Mouse (Mus musculus) forebrain, embryonic 15.5 days (tissue): Measurements from ENCODE around the gene Gapvd1. TPM values are rescaled to one million over a fixed set of nuclear protein-coding genes. Genes with fewer than 3 reads are reported as not detected.

Experiments used
- ATAC-seq: fragments of 200-750 bp; cut with Nextera tagmentation; replicated peaks from 2 replicates; pipeline ENCODE4 v1.8.0; 2017; ENCODE audit warnings: mild to moderate bottlenecking, moderate TSS enrichment, moderate library complexity
- H3K27ac ChIP-seq: fragments of 300-500 bp; sonication (generic); replicated peaks from 2 replicates; pipeline ENCODE4 v1.5.1; 2015; ENCODE audit warnings: mild to moderate bottlenecking, inconsistent platforms
- H3K27me3 ChIP-seq: fragments of 300-500 bp; sonication (generic); 2 replicates; pipeline ENCODE4 v1.6.1; 2015; ENCODE audit warnings: inconsistent platforms
- H3K36me3 ChIP-seq: fragments of 300-500 bp; sonication (generic); 2 replicates; pipeline ENCODE4 v1.6.1; 2015; ENCODE audit warnings: mild to moderate bottlenecking, inconsistent platforms
- H3K4me1 ChIP-seq: fragments of 300-500 bp; sonication (generic); 2 replicates; pipeline ENCODE4 v1.6.1; 2015; ENCODE audit warnings: inconsistent platforms
- H3K4me2 ChIP-seq: fragments of 300-500 bp; sonication (generic); replicated peaks from 2 replicates; pipeline ENCODE4 v1.6.1; 2015; ENCODE audit warnings: mild to moderate bottlenecking, inconsistent platforms
- H3K4me3 ChIP-seq: fragments of 300-500 bp; sonication (generic); 2 replicates; pipeline ENCODE4 v1.5.1; 2015; ENCODE audit warnings: mild to moderate bottlenecking, inconsistent platforms
- H3K9ac ChIP-seq: fragments of 300-500 bp; sonication (generic); replicated peaks from 2 replicates; pipeline ENCODE4 v1.6.1; 2015; ENCODE audit warnings: mild to moderate bottlenecking, inconsistent platforms
- H3K9me3 ChIP-seq: fragments of 300-500 bp; sonication (generic); 2 replicates; pipeline ENCODE4 v1.6.1; 2016; ENCODE audit warnings: inconsistent platforms
- WGBS: fragments of 180-500 bp; shearing (Covaris S2); methylation state at CpG from one replicate; pipeline ENCODE4 v1.1.7; 2015; ENCODE audit warnings: mixed read lengths; 5-methylcytosine and 5-hydroxymethylcytosine counted together
- polyA plus RNA-seq: library from polyadenylated mRNA; unstranded; fragments of >200 nt; fragmentation: Nextera tagmentation; extraction: Ambion mirVana; gene quantifications from 2 replicates; pipeline ENCODE4 v1.2.1, GENCODE M21; 2015

Gene Gapvd1
- polyA plus RNA-seq, 1 experiment from 2014 or later: 134 TPM

DNA sequence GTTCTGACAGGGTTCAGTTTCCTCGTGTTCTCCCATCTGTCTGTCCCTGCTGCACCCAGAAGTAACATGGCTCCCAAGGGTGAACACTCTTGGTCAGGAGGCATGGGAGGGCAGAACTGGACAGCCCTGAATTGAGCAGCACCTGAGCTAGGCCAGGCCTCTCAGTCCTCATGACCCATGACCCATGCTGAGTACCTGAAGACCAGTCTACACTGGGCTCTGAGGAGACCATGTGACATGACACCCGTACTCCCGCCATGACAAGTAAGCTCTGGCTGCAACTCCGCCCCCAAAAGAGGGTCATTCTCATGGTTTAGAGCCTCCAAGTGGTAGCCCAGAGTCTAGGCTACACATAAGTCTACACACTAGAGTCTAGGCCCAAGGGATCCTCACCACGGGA lies 115.3 kb downstream of the Gapvd1 start:
- no peak overlapping the region for H3K9ac ChIP-seq
- H3K4me2 ChIP-seq: no peak overlapping the region
- no peaks in the 10 kb centered on the region for H3K9me3 ChIP-seq
- H3K4me3 ChIP-seq: no peak overlapping the region
- no peak overlapping the region for H3K27ac ChIP-seq
- ATAC-seq: peak; percentile 18; the same call in 1 of the 2 replicates
- H3K36me3 ChIP-seq: no peaks in the 10 kb centered on the region
- H3K27me3 ChIP-seq: 0 out of 2 replicates have a peak, but pooled peaks cover 4% of the 10 kb centered on the region
- H3K4me1 ChIP-seq: peaks cover 4% of the 10 kb centered on the region; the same call in 1 of the 2 replicates
- WGBS: 71% methylated on average over 5 of the region's 5 CpGs

DNA sequence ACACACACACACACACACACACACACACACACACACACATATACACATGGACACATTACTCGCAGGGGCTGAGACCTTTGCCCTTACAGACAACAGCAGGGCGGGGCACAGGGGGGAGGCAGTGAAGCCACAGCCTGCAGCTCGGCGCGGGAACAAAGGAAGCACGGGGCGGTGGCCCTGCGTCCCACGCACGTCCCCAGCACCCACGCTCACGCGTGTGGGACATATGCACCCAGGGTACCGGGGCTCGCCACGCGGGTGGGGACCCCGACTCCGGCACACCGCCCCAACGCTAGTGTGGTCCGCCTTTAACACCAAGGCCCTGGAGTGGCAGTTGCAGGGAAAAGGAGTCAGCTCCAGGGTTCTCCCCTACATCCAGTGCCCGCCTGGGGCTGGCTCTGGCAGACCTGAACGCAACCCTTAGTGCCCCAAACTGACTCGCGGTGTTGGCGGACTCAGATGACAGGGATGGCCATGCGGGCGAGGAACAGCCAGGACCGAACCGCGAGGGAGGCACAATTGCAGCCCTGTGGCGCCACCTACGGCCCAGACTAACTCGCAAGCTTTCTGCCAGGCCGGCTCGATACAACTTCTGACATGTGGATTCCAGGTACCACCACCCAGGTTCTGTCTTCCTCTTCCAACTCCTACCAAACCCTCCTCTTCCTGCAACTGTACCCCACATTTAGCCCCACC lies 115.9 kb downstream of the Gapvd1 start:
- peak; percentile 80 for ATAC-seq
- H3K27ac ChIP-seq: no peak overlapping the region

DNA sequence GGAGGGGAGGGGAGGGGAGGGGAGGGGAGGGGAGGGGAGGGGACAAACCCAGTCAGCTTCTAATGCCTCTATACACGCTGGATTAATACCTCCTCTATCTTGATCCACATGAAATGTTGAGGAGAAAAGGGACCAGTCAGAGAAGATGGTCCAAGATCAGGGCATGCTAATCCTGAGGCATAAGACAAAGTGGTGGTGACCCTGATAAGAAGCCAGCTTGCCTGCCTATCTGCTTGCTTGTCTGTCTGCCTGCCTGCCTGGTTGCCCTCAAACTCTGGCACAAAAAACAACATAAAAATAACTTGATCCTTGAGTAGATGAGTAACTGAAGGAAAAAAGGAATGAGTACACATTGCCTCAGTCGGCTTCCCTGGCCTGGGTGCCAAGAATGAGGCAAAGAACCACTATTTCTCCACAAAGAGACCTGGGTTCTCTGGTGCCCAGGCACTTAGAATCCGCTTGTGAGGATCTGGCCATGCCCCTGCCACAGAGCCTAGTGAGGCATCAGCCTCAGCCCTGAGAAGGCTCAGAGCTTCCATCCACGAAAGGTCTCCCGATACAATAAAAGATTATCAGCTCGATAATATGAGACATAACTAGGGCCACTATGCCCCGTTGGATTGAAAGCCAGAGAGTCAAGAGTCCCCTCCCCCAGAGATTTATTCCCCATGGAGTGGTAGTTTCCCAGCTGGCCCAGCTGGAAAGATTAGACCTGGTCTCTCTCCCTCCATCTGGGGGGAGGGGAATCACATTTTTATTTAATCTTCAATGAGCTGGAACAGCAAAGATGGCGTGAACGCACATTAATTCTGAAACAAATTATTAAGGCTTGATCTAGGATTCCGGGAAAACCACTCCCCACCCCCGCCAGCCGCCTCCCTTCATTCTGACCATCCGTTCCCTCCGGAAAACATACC lies 119.5 kb downstream of the Gapvd1 start:
- no peaks in the 10 kb centered on the region for H3K9me3 ChIP-seq
- H3K4me1 ChIP-seq: peaks cover 4% of the 10 kb centered on the region; the same call in 1 of the 2 replicates
- ATAC-seq: no peak
- no peaks in the 10 kb centered on the region for H3K27me3 ChIP-seq
- WGBS: 77% methylated on average over 14 of the region's 14 CpGs
- H3K4me3 ChIP-seq: no peak overlapping the region
- no peaks in the 10 kb centered on the region for H3K36me3 ChIP-seq
- no peak overlapping the region for H3K4me2 ChIP-seq
- H3K27ac ChIP-seq: no peak overlapping the region
- H3K9ac ChIP-seq: no peak overlapping the region

More for the DNA sequence above, 115.9 kb downstream of the Gapvd1 start:
- peak overlapping the region; percentile 66 for H3K9ac ChIP-seq
- H3K27me3 ChIP-seq: 0 out of 2 replicates have a peak, but pooled peaks cover 3% of the 10 kb centered on the region
- WGBS: 12% methylated on average over 37 of the region's 37 CpGs
- H3K36me3 ChIP-seq: no peaks in the 10 kb centered on the region
- no peaks in the 10 kb centered on the region for H3K9me3 ChIP-seq
- peaks cover 4% of the 10 kb centered on the region; the same call in 1 of the 2 replicates for H3K4me1 ChIP-seq
- H3K4me3 ChIP-seq: peak overlapping the region; percentile 41
- H3K4me2 ChIP-seq: peak overlapping the region; percentile 88

DNA sequence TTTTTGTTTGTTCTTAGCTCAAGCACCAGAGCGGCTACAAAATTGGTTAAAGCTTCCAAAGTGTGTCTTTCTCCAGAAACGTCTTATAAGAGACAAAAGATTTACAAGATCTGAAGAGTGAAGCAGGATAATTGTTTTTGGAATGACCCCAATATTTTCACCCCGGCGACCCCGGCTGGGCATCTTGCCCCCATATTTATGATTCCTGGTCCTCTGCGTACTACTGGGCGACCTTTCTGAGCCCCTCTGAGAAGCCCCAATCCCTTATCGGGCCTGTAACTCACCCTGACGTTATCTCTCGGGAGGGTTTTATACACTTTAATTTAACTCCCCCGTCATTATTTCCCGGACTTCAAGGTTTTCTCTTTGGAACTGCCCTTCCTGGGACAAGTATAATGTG lies 123.0 kb downstream of the Gapvd1 start:
- no peaks in the 10 kb centered on the region for H3K9me3 ChIP-seq
- H3K36me3 ChIP-seq: no peaks in the 10 kb centered on the region
- H3K4me1 ChIP-seq: no peaks in the 10 kb centered on the region
- H3K9ac ChIP-seq: no peak overlapping the region
- H3K27me3 ChIP-seq: no peaks in the 10 kb centered on the region
- 73% methylated on average over 12 of the region's 12 CpGs for WGBS
- no peak overlapping the region for H3K4me2 ChIP-seq
- H3K27ac ChIP-seq: no peak overlapping the region
- ATAC-seq: no peak
- no peak overlapping the region for H3K4me3 ChIP-seq

DNA sequence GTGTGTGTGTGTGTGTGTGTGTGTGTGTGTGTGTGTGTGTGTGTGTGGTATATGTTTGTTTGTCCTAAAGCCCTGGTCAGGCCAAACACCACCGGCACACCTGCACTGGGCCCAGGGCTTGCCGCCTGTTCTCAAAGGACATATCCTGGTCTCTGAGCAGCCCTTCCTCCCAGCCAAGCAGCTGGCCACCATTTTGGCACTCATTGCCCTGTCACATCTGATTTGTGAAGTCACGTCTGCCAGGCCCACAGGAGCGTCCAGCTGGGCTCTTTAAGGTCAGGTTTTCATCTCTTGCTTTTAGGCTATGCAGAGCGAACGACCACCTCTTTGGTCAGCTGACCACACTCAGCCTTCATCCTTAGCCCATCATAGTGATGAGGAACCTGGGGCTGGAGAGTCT lies 124.6 kb downstream of the Gapvd1 start:
- Histone ChIP-seq H3K27ac (no peak overlapping the region), H3K9me3 (no peaks in the 10 kb centered on the region), H3K9ac (no peak overlapping the region), H3K36me3 (no peaks in the 10 kb centered on the region), H3K27me3 (no peaks in the 10 kb centered on the region), H3K4me1 (no peaks in the 10 kb centered on the region), H3K4me3 (no peak overlapping the region), H3K4me2 (no peak overlapping the region)
- WGBS: 88% methylated on average over 6 of the region's 6 CpGs
- no peak for ATAC-seq

DNA sequence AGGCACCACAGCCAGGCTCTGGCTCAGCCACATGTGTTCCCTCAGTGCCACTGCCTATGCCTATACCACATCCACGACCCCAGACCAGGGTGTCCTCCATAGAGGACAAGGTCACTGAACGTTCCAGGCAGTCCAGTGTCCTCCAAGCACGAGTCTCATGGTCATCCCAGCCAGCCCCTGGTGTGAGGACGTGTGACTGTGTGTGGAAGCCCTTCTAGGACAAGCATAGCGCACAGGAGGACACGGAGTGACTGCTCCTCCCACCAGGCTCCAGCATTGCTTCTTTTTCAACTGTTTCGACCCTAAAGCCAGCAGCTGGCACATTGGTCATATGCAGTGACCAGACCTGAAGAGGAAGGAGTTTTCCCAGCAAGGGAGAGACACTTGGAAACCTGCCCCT lies 125.3 kb downstream of the Gapvd1 start:
- 77% methylated on average over 7 of the region's 7 CpGs for WGBS
- ATAC-seq: no peak
- no peaks in the 10 kb centered on the region for H3K36me3 ChIP-seq
- H3K27ac ChIP-seq: no peak overlapping the region
- no peak overlapping the region for H3K9ac ChIP-seq
- no peaks in the 10 kb centered on the region for H3K9me3 ChIP-seq
- no peak overlapping the region for H3K4me3 ChIP-seq
- H3K27me3 ChIP-seq: no peaks in the 10 kb centered on the region
- H3K4me2 ChIP-seq: no peak overlapping the region
- H3K4me1 ChIP-seq: no peaks in the 10 kb centered on the region

DNA sequence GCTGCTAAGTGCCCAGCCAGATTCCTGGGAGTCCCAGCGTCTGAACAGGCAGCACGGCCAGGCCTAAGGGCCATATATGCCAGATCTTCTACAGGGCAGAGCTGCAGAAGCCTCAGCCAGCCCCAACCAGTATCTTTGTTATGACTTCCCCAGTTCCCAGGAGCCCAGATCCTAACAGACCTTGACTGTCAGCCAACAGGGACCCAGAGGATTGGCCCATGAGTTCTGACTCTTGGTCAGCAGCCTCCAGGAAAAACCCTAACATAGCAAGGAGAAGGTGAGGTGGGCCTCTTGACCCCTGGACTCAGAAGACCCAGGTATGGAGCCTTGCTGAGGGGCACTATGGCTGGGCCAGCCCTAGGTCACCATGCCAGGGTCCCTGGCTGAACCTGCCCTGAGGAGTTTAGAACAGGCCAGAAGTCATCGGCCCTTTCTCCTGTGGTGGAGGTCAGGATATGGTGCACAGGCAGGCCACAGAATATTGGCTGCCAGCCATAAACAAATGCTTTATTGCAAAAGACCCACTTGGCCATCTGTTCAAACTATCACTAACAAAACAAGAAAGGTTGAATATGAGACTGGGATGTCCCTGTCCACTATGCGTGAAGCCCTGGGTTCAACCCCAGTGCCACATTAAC lies 126.0 kb downstream of the Gapvd1 start:
- Histone ChIP-seq H3K27me3 (no peaks in the 10 kb centered on the region), H3K4me2 (no peak overlapping the region), H3K27ac (no peak overlapping the region), H3K9me3 (no peaks in the 10 kb centered on the region), H3K36me3 (peaks cover 5% of the 10 kb centered on the region; the same call in 1 of the 2 replicates), H3K4me3 (no peak overlapping the region), H3K4me1 (no peaks in the 10 kb centered on the region), H3K9ac (no peak overlapping the region)
- WGBS: 92% methylated on average over 4 of the region's 4 CpGs
- ATAC-seq: no peak

DNA sequence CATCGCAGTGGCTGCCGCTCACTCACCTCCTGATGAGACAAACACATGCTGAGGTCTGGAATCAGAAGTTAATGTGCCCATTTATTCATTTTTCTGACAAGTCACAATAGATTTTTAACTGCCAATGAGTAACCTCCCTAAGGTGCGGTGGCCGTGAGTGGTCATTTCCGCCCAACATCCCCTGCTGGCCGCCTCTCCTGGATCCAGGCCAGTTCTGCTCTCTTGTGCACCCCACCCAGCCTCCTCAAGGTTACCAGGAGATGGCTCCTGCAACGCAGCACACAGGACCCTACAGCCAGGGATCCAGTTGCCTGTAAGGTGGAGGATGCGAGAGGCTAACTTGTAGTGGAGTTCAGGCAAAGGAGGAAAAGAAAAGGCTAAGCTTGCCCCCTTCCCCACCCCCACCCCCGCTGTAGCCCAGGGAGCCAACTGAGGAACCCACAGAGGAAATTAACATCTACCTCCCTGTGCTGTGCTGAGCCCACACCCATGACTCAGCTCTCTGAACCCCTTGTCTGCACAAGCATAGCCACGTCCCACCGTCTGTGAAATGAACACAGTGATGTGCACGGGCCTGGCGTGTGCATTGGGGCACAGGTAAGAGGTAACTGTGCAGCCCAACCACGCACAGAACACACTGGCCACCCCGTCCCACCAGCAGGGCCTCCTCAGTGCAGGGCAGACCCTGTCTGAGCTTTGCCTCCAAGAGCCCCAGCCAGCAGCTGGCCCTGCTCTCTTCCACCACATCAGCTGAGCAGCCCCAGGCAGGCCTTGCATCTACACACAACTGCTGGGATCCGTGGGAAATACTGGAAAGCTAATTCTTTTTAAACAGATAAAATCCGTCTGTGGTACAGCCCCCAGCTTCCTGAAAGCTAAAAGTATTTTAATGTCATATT lies 127.5 kb downstream of the Gapvd1 start:
- ATAC-seq: no peak
- no peaks in the 10 kb centered on the region for H3K9me3 ChIP-seq
- WGBS: 72% methylated on average over 17 of the region's 17 CpGs
- peaks cover 7% of the 10 kb centered on the region; the same call in 1 of the 2 replicates for H3K36me3 ChIP-seq
- H3K9ac ChIP-seq: no peak overlapping the region
- H3K27me3 ChIP-seq: no peaks in the 10 kb centered on the region
- H3K27ac ChIP-seq: no peak overlapping the region
- no peak overlapping the region for H3K4me3 ChIP-seq
- H3K4me2 ChIP-seq: no peak overlapping the region
- H3K4me1 ChIP-seq: no peaks in the 10 kb centered on the region

Other genes with a start within 250 kb of the Gapvd1 start
- gene Hspa5, start 16.7 kb upstream of the Gapvd1 start, polyA plus RNA-seq: 384 and 395 TPM in 2 replicates
- 25.5 and 30.8 TPM in 2 replicates for gene Rabepk, start 44.7 kb upstream of the Gapvd1 start, polyA plus RNA-seq
- gene Fbxw2, start 71.1 kb upstream of the Gapvd1 start, polyA plus RNA-seq: 111 and 113 TPM in 2 replicates
- not detected in 2 replicates for gene Gm34653, start 77.8 kb upstream of the Gapvd1 start, polyA plus RNA-seq
- 0.15 and 0.24 TPM in 2 replicates for gene Cutal, start 119.2 kb upstream of the Gapvd1 start, polyA plus RNA-seq
- 101 and 108 TPM in 2 replicates for gene Psmd5, start 119.7 kb upstream of the Gapvd1 start, polyA plus RNA-seq
- gene Phf19, start 158.8 kb upstream of the Gapvd1 start, polyA plus RNA-seq: 5.2 and 6.5 TPM in 2 replicates
- gene Traf1, start 206.5 kb upstream of the Gapvd1 start, polyA plus RNA-seq: 0.46 and 1.6 TPM in 2 replicates